Mouse (Mus musculus): Measurements from ENCODE around the gene Adgrv1. TPM values are rescaled to one million over a fixed set of nuclear protein-coding genes. Genes with fewer than 3 reads are reported as not detected.

Adgrv1 gene
- polyA plus RNA-seq, 1 experiment from 2014 or later = 0.86 TPM

Small RNA genes within 50 kb of the gene (microRNA-seq; reads per million reads assigned to microRNA genes)
- not detected for gene Gm25241

Other genes starting within 250 kb of the Adgrv1 start
- 24.9 and 25.9 TPM in 2 replicates for gene Lysmd3, start 24.5 kb upstream of the Adgrv1 start, polyA plus RNA-seq (2014; fragmentation: Nextera tagmentation; extraction: Ambion mirVana)
- 15.8 and 16.9 TPM in 2 replicates for gene Polr3g, start 77.9 kb upstream of the Adgrv1 start, polyA plus RNA-seq (2014; fragmentation: Nextera tagmentation; extraction: Ambion mirVana)
- gene Mblac2, start 78.2 kb upstream of the Adgrv1 start, polyA plus RNA-seq (2014; fragmentation: Nextera tagmentation; extraction: Ambion mirVana) = 8.4 and 10.3 TPM in 2 replicates
- gene Cetn3, start 149.9 kb upstream of the Adgrv1 start, polyA plus RNA-seq (2014; fragmentation: Nextera tagmentation; extraction: Ambion mirVana) = 226 and 231 TPM in 2 replicates

All from heart, embryonic 14.5 days (tissue).